Mouse (Mus musculus): ENCODE results near the gene Ccdc33. TPM values are rescaled to one million over a fixed set of nuclear protein-coding genes. Genes with fewer than 3 reads are reported as not detected.

The Ccdc33 gene
- polyA plus RNA-seq, 1 experiment from 2014 or later: 0.43 TPM

DNA sequence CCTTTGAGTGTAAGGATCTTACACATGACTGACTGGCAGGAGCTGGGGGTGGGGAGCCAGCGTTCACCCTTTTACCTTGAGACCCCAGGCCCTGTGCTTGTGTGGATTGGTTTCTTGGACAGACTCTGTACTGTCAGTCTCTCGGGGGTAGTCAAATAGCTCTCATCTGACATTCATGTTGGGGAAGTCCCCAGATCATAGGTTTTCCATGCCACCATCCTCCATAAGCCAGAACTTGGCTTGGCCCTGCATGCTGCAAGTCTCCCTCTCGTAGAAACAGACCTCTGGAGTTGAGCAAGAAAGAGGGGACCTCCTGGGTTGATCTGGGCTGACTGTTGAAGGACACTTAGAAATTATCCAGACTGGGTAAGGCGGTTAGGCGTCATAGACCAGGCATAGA is 100.2 kb downstream of the Ccdc33 start:
- Histone ChIP-seq H3K4me2 (ENCODE audit: low read length) (no peak overlapping the region), H3K9ac (ENCODE audit: low read depth, low read length) (no peak overlapping the region), H3K27me3 (replicated peaks; ENCODE audit: control insufficient read depth, insufficient read depth, low read length) (no peaks in the 10 kb centered on the region), H3K9me3 (ENCODE audit: control insufficient read depth, low read length) (no peaks in the 10 kb centered on the region), H3K4me3 (ENCODE audit: low read length) (no peak overlapping the region), H3K36me3 (ENCODE audit: control insufficient read depth, insufficient read depth, low read length) (no peaks in the 10 kb centered on the region), H3K27ac (ENCODE audit: low read depth, low read length) (no peak overlapping the region), H3K4me1 (ENCODE audit: control insufficient read depth, insufficient read depth, low read depth, low read length) (no peaks in the 10 kb centered on the region)
- no peak for ATAC-seq
- 93% methylated on average over 5 of the region's 5 CpGs for WGBS

GRCm38 (mm10) chr9:58016962-58017361 is 101.7 kb downstream of the Ccdc33 start:
- H3K27ac ChIP-seq (ENCODE audit: low read depth, low read length): no peak overlapping the region
- no peaks in the 10 kb centered on the region for H3K9me3 ChIP-seq (ENCODE audit: control insufficient read depth, low read length)
- no peak overlapping the region for H3K4me2 ChIP-seq (ENCODE audit: low read length)
- no peak overlapping the region for H3K4me3 ChIP-seq (ENCODE audit: low read length)
- H3K9ac ChIP-seq (ENCODE audit: low read depth, low read length): no peak overlapping the region
- ATAC-seq: no peak
- no peaks in the 10 kb centered on the region for H3K27me3 ChIP-seq (replicated peaks; ENCODE audit: control insufficient read depth, insufficient read depth, low read length)
- H3K4me1 ChIP-seq (ENCODE audit: control insufficient read depth, insufficient read depth, low read depth, low read length): no peaks in the 10 kb centered on the region
- 79% methylated on average over 3 of the region's 3 CpGs for WGBS
- no peaks in the 10 kb centered on the region for H3K36me3 ChIP-seq (ENCODE audit: control insufficient read depth, insufficient read depth, low read length)

- H3K27ac ChIP-seq (ENCODE audit: low read depth, low read length): no peak overlapping the region
- H3K36me3 ChIP-seq (ENCODE audit: control insufficient read depth, insufficient read depth, low read length): no peaks in the 10 kb centered on the region
- H3K4me3 ChIP-seq (ENCODE audit: low read length): no peak overlapping the region
- no peak overlapping the region for H3K9ac ChIP-seq (ENCODE audit: low read depth, low read length)
- no peaks in the 10 kb centered on the region for H3K9me3 ChIP-seq (ENCODE audit: control insufficient read depth, low read length)
- no peak for ATAC-seq
- 85% methylated on average over 6 of the region's 6 CpGs for WGBS
- H3K27me3 ChIP-seq (replicated peaks; ENCODE audit: control insufficient read depth, insufficient read depth, low read length): no peaks in the 10 kb centered on the region
- no peaks in the 10 kb centered on the region for H3K4me1 ChIP-seq (ENCODE audit: control insufficient read depth, insufficient read depth, low read depth, low read length)
- no peak overlapping the region for H3K4me2 ChIP-seq (ENCODE audit: low read length)
Measured at GRCm38 (mm10) chr9:58015856-58016255, 102.8 kb downstream of the Ccdc33 start.

GRCm38 (mm10) chr9:58014393-58015160 is 104.0 kb downstream of the Ccdc33 start:
- no peaks in the 10 kb centered on the region for H3K4me1 ChIP-seq (ENCODE audit: control insufficient read depth, insufficient read depth, low read depth, low read length)
- no peak overlapping the region for H3K9ac ChIP-seq (ENCODE audit: low read depth, low read length)
- H3K36me3 ChIP-seq (ENCODE audit: control insufficient read depth, insufficient read depth, low read length): no peaks in the 10 kb centered on the region
- no peak overlapping the region for H3K4me3 ChIP-seq (ENCODE audit: low read length)
- 67% methylated on average over 8 of the region's 8 CpGs for WGBS
- no peak for ATAC-seq
- no peaks in the 10 kb centered on the region for H3K27me3 ChIP-seq (replicated peaks; ENCODE audit: control insufficient read depth, insufficient read depth, low read length)
- H3K4me2 ChIP-seq (ENCODE audit: low read length): no peak overlapping the region
- H3K27ac ChIP-seq (ENCODE audit: low read depth, low read length): no peak overlapping the region
- H3K9me3 ChIP-seq (ENCODE audit: control insufficient read depth, low read length): no peaks in the 10 kb centered on the region

- H3K9ac ChIP-seq (ENCODE audit: low read depth, low read length): no peak overlapping the region
- 47% methylated on average over 2 of the region's 2 CpGs for WGBS
- H3K27ac ChIP-seq (ENCODE audit: low read depth, low read length): no peak overlapping the region
- H3K36me3 ChIP-seq (ENCODE audit: control insufficient read depth, insufficient read depth, low read length): no peaks in the 10 kb centered on the region
- H3K27me3 ChIP-seq (replicated peaks; ENCODE audit: control insufficient read depth, insufficient read depth, low read length): no peaks in the 10 kb centered on the region
- ATAC-seq: no peak
- H3K4me1 ChIP-seq (ENCODE audit: control insufficient read depth, insufficient read depth, low read depth, low read length): peaks cover 7% of the 10 kb centered on the region
- H3K4me3 ChIP-seq (ENCODE audit: low read length): no peak overlapping the region
- no peaks in the 10 kb centered on the region for H3K9me3 ChIP-seq (ENCODE audit: control insufficient read depth, low read length)
- H3K4me2 ChIP-seq (ENCODE audit: low read length): no peak overlapping the region
Measured at GRCm38 (mm10) chr9:58012935-58013334, 105.7 kb downstream of the Ccdc33 start.

GRCm38 (mm10) chr9:58012486-58012885 is 106.1 kb downstream of the Ccdc33 start:
- Histone ChIP-seq H3K9me3 (ENCODE audit: control insufficient read depth, low read length) (no peaks in the 10 kb centered on the region), H3K4me2 (ENCODE audit: low read length) (no peak overlapping the region), H3K36me3 (ENCODE audit: control insufficient read depth, insufficient read depth, low read length) (no peaks in the 10 kb centered on the region), H3K27me3 (replicated peaks; ENCODE audit: control insufficient read depth, insufficient read depth, low read length) (no peaks in the 10 kb centered on the region), H3K4me1 (ENCODE audit: control insufficient read depth, insufficient read depth, low read depth, low read length) (peaks cover 7% of the 10 kb centered on the region), H3K9ac (ENCODE audit: low read depth, low read length) (no peak overlapping the region), H3K4me3 (ENCODE audit: low read length) (no peak overlapping the region), H3K27ac (ENCODE audit: low read depth, low read length) (no peak overlapping the region)
- WGBS: 68% methylated on average over 2 of the region's 2 CpGs
- no peak for ATAC-seq

DNA sequence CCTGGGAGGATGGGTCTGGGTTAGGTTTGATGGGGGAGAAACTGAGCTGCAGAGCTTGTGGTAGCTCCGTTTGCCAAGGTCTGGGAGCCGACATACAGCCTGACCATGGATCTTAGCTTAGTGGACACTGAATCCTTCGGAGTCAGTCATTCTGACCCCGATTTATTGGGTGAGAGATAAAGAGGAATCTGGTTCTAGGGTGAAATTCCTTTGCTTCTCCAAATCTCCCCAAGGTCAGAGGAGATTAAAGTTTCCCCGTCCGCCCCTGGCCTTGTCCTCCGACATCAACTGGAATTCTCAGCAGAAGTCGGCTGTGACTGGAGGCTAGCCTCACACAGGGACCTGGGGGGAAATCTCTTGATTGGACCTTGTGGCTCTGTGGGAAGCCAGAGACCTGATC is 107.1 kb downstream of the Ccdc33 start:
- 84% methylated on average over 8 of the region's 8 CpGs for WGBS
- Histone ChIP-seq H3K9me3 (ENCODE audit: control insufficient read depth, low read length) (no peaks in the 10 kb centered on the region), H3K36me3 (ENCODE audit: control insufficient read depth, insufficient read depth, low read length) (no peaks in the 10 kb centered on the region), H3K4me2 (ENCODE audit: low read length) (no peak overlapping the region), H3K27me3 (replicated peaks; ENCODE audit: control insufficient read depth, insufficient read depth, low read length) (no peaks in the 10 kb centered on the region), H3K27ac (ENCODE audit: low read depth, low read length) (no peak overlapping the region), H3K9ac (ENCODE audit: low read depth, low read length) (no peak overlapping the region), H3K4me3 (ENCODE audit: low read length) (no peak overlapping the region), H3K4me1 (ENCODE audit: control insufficient read depth, insufficient read depth, low read depth, low read length) (peaks cover 7% of the 10 kb centered on the region)
- ATAC-seq: no peak

- Histone ChIP-seq H3K27me3 (replicated peaks; ENCODE audit: control insufficient read depth, insufficient read depth, low read length) (no peaks in the 10 kb centered on the region), H3K4me1 (ENCODE audit: control insufficient read depth, insufficient read depth, low read depth, low read length) (peaks cover 7% of the 10 kb centered on the region), H3K9me3 (ENCODE audit: control insufficient read depth, low read length) (no peaks in the 10 kb centered on the region), H3K27ac (ENCODE audit: low read depth, low read length) (no peak overlapping the region), H3K36me3 (ENCODE audit: control insufficient read depth, insufficient read depth, low read length) (no peaks in the 10 kb centered on the region), H3K9ac (ENCODE audit: low read depth, low read length) (no peak overlapping the region), H3K4me2 (ENCODE audit: low read length) (no peak overlapping the region), H3K4me3 (ENCODE audit: low read length) (no peak overlapping the region)
- ATAC-seq: no peak
- WGBS: 53% methylated on average over 7 of the region's 7 CpGs
Measured at GRCm38 (mm10) chr9:58011027-58011426, 107.6 kb downstream of the Ccdc33 start.

DNA sequence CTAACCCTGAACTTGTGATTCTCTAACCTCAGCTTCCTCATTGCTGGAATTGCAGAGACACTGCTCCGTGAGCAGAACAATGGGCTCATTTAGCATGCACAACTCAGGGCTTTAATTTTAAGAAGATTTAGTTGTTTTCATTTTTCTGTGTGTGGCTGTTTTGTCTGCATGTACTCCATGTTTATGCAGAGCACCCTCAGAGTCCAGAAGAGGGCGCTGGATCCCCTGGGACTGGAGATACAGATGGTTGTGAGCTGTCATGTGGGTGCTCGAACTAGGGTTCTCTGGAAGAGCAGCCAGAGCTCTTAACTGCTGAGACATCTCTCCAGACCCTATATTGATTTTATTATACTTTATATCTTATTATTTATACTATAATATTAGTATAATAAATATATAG is 109.0 kb downstream of the Ccdc33 start:
- H3K4me3 ChIP-seq (ENCODE audit: low read length): no peak overlapping the region
- H3K36me3 ChIP-seq (ENCODE audit: control insufficient read depth, insufficient read depth, low read length): no peaks in the 10 kb centered on the region
- no peaks in the 10 kb centered on the region for H3K9me3 ChIP-seq (ENCODE audit: control insufficient read depth, low read length)
- 43% methylated on average over 3 of the region's 3 CpGs for WGBS
- no peak for ATAC-seq
- no peak overlapping the region for H3K9ac ChIP-seq (ENCODE audit: low read depth, low read length)
- H3K27me3 ChIP-seq (replicated peaks; ENCODE audit: control insufficient read depth, insufficient read depth, low read length): no peaks in the 10 kb centered on the region
- H3K4me1 ChIP-seq (ENCODE audit: control insufficient read depth, insufficient read depth, low read depth, low read length): peaks cover 7% of the 10 kb centered on the region
- no peak overlapping the region for H3K4me2 ChIP-seq (ENCODE audit: low read length)
- H3K27ac ChIP-seq (ENCODE audit: low read depth, low read length): peak overlapping the region; percentile 19

Data from hindbrain, embryonic 16.5 days (tissue).